Mouse (Mus musculus) kidney, embryonic 16.5 days (tissue): ENCODE data around the gene Exosc3. TPM values are rescaled to one million over a fixed set of nuclear protein-coding genes. Genes with fewer than 3 reads are reported as not detected.

Source experiments
- polyA plus RNA-seq: library from polyadenylated mRNA; unstranded; fragments of >200 nt; fragmentation: Nextera tagmentation; extraction: Ambion mirVana; gene quantifications from 2 replicates; pipeline ENCODE4 v1.2.1, GENCODE M21; 2015

Gene Exosc3
- polyA plus RNA-seq, 1 experiment from 2014 or later: 84.0 TPM

Other genes with a start within 250 kb of the Exosc3 start
- gene Tomm5, start 234.6 kb downstream of the Exosc3 start, polyA plus RNA-seq: 238 and 253 TPM in 2 replicates
- gene Frmpd1, start 157.9 kb downstream of the Exosc3 start, polyA plus RNA-seq: 0.30 and 0.41 TPM in 2 replicates
- gene Trmt10b, start 45.6 kb downstream of the Exosc3 start, polyA plus RNA-seq: 18.7 TPM in 2 replicates
- gene Dcaf10, start 631 bp downstream of the Exosc3 start, polyA plus RNA-seq: 8.9 and 9.4 TPM in 2 replicates
- gene Slc25a51, start 66.0 kb upstream of the Exosc3 start, polyA plus RNA-seq: 70.6 and 81.9 TPM in 2 replicates
- 2.7 and 3.1 TPM in 2 replicates for gene Shb, start 189.7 kb upstream of the Exosc3 start, polyA plus RNA-seq